ENCODE assay signal across 9 mouse cellular contexts in the genomic region with DNA sequence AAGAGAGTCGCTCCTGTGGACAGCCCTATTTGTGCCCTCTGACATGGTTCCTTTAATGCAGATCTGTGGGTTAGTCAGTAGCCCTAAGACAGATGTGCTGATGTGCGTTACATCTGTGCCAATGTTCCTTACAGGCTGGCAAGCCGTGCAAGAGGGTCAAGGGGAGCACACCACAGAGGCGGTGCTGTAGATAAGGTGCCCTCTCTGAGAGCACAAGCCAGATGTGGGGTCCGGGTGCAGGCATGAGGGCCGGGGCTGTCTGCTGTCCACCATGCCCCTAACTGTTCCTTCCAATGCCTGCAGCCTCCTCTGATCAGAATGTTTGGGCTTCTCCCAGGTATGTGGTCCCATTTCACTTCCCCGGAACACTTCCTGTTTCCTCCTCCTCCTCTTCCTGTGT. TPM values are rescaled to one million over a fixed set of nuclear protein-coding genes. Genes with fewer than 3 reads are reported as not detected.
A peak's percentile ranks its signal among the peaks of the same experiment; 100 is the strongest.
DNase-seq lines count a peak whose midpoint lies in the region; ATAC-seq lines count a peak whose summit lies in the region.
"Had no signal": no experiment of that assay in that cellular context is flagged by ENCODE, and none has a peak within 500 bp of the region (broad histone marks: within the 10 kb centered on the region; RNA-seq: fewer than 3 reads in every experiment).

No protein-coding gene starts in this region.

- WGBS in lung, embryonic 15.5 days, result 38% methylated on average over 7 of the region's 7 CpGs
- 72% methylated on average over 7 of the region's 7 CpGs for WGBS in hindbrain, embryonic 12.5 days
- WGBS in neural tube, embryonic 15.5 days, result 73% methylated on average over 7 of the region's 7 CpGs

- H3K36me3 ChIP-seq in lung, embryonic 15.5 days, result peaks cover under 1% of the 10 kb centered on the region; the same call in 1 of the 2 replicates
- peaks cover 3% of the 10 kb centered on the region; the same call in 1 of the 2 replicates for H3K36me3 ChIP-seq in hindbrain, embryonic 12.5 days
- peaks cover under 1% of the 10 kb centered on the region for H3K36me3 ChIP-seq in neural tube, embryonic 15.5 days

- peak overlapping the region; percentile 94 for H3K27ac ChIP-seq in lung, embryonic 15.5 days
- 0 out of 2 replicates have a peak overlapping the region, but pooled peaks have one; percentile 48 for H3K27ac ChIP-seq in hindbrain, embryonic 12.5 days
- peak overlapping the region; percentile 74 for H3K27ac ChIP-seq in neural tube, embryonic 15.5 days (replicated peaks)
- H3K27ac ChIP-seq: liver, embryonic 14.5 days had no signal

- peak overlapping the region; percentile 46 for H3K4me2 ChIP-seq in lung, embryonic 15.5 days
- no peak overlapping the region for H3K4me2 ChIP-seq in hindbrain, embryonic 12.5 days (replicated peaks)
- H3K4me2 ChIP-seq in neural tube, embryonic 15.5 days, result peak overlapping the region; percentile 32

- DNase-seq in heart, adult 11 months, result peak; percentile 84
- no peak for DNase-seq in heart, postnatal 25 days (ENCODE audit: low spot score)
- no peak for DNase-seq in lung, adult 18-20 months
- no peak for DNase-seq in layer of hippocampus, postnatal 14 days (ENCODE audit: low spot score in 2 of 2)
- no peak for DNase-seq in natural killer cell, adult 2 months (ENCODE audit: low spot score in 2 of 2)

- intact Hi-C loops in heart, postnatal 25 days (cut with DNase I), result loop anchor here (5.0 kb wide), 1 partner anchor 138 kb away; a partner anchor contains a TSS

- H3K9me3 ChIP-seq in lung, embryonic 15.5 days, result no peaks in the 10 kb centered on the region
- H3K9me3 ChIP-seq in hindbrain, embryonic 12.5 days (replicated peaks), result no peaks in the 10 kb centered on the region
- H3K9me3 ChIP-seq in neural tube, embryonic 15.5 days (replicated peaks), result no peaks in the 10 kb centered on the region

- peaks cover 34% of the 10 kb centered on the region for H3K4me1 ChIP-seq in lung, embryonic 15.5 days
- peaks cover 16% of the 10 kb centered on the region for H3K4me1 ChIP-seq in hindbrain, embryonic 12.5 days
- H3K4me1 ChIP-seq in neural tube, embryonic 15.5 days, result peaks cover 28% of the 10 kb centered on the region

- no peak overlapping the region; the same call in 1 of the 2 replicates for H3K4me3 ChIP-seq in lung, embryonic 15.5 days
- no peak overlapping the region for H3K4me3 ChIP-seq in hindbrain, embryonic 12.5 days
- no peak overlapping the region for H3K4me3 ChIP-seq in neural tube, embryonic 15.5 days (replicated peaks)

- peak; percentile 15; the same call in 1 of the 2 replicates for ATAC-seq in lung, embryonic 15.5 days (ENCODE audit: borderline replicate concordance, extremely low read depth, low FRiP score, low TSS enrichment)
- no peak for ATAC-seq in hindbrain, embryonic 12.5 days (ENCODE audit: low FRiP score)
- ATAC-seq in neural tube, embryonic 15.5 days (ENCODE audit: low FRiP score), result peak; percentile 22; the same call in 1 of the 2 replicates

- H3K9ac ChIP-seq in lung, embryonic 15.5 days, result no peak overlapping the region
- H3K9ac ChIP-seq in hindbrain, embryonic 12.5 days, result no peak overlapping the region
- H3K9ac ChIP-seq in neural tube, embryonic 15.5 days (replicated peaks), result no peak overlapping the region
- H3K9ac ChIP-seq: liver, embryonic 14.5 days had no signal

- no peaks in the 10 kb centered on the region for H3K27me3 ChIP-seq in lung, embryonic 15.5 days
- H3K27me3 ChIP-seq in hindbrain, embryonic 12.5 days, result no peaks in the 10 kb centered on the region
- no peaks in the 10 kb centered on the region for H3K27me3 ChIP-seq in neural tube, embryonic 15.5 days (replicated peaks)

RNA-seq across cellular contexts. Expression of a gene that starts 36.4 kb away (rescaled TPM):
- 10 to 100 TPM in 1 of 2 experiments, 1 to 10 TPM in 1; 9.3 to 10.9 TPM for total RNA-seq in heart, postnatal 25 days (2021)
- 51.2 and 56.5 TPM in 2 replicates for polyA plus RNA-seq in lung, embryonic 15.5 days (2015; fragmentation: Nextera tagmentation; extraction: Ambion mirVana)
- polyA plus RNA-seq in hindbrain, embryonic 12.5 days (2016; fragmentation: Nextera tagmentation; extraction: Ambion mirVana), result 78.4 and 80.1 TPM in 2 replicates
- polyA plus RNA-seq in neural tube, embryonic 15.5 days (2015; fragmentation: Nextera tagmentation; extraction: Ambion mirVana), result 48.9 and 53.3 TPM in 2 replicates
- 10 to 100 TPM; 20.2 to 22.7 TPM for total RNA-seq in layer of hippocampus, postnatal 14 days (2021)

RNA-seq across cellular contexts. Expression of a gene that starts 40.7 kb away (rescaled TPM):
- 1 to 10 TPM; 6.0 to 7.9 TPM for total RNA-seq in heart, postnatal 25 days (2021)
- 9.2 and 10.0 TPM in 2 replicates for polyA plus RNA-seq in lung, embryonic 15.5 days (2015; fragmentation: Nextera tagmentation; extraction: Ambion mirVana)
- polyA plus RNA-seq in hindbrain, embryonic 12.5 days (2016; fragmentation: Nextera tagmentation; extraction: Ambion mirVana), result 14.7 and 17.3 TPM in 2 replicates
- 17.8 and 22.5 TPM in 2 replicates for polyA plus RNA-seq in neural tube, embryonic 15.5 days (2015; fragmentation: Nextera tagmentation; extraction: Ambion mirVana)
- total RNA-seq in layer of hippocampus, postnatal 14 days (2021), result 10 to 100 TPM; 46.4 to 46.9 TPM
